Mouse (Mus musculus): ENCODE data around the gene Sec24c. TPM values are rescaled to one million over a fixed set of nuclear protein-coding genes. Genes with fewer than 3 reads are reported as not detected.

Gene Sec24c
- polyA plus RNA-seq, 1 experiment from 2014 or later = 101 TPM

DNA sequence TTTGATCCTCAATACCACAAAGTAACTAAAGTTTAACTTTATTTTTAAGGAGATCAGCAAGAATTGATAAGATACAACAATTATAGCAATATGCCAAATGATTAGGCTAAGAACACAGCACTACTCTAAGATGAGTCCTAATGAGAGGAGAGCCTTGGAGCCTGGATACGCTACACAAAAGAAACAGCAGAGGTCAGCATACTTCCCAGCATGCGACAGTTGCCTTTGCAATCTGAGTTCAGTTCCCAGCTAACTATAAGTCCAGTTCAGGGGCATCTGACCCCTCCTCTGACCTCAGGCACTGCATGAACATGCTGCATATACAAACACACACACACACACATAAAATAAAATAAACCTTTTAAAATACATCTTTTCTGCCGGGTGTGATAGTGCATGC is 28.6 kb upstream of the Sec24c start:
- 32% methylated on average over 3 of the region's 3 CpGs for WGBS
- peaks cover 9% of the 10 kb centered on the region for H3K4me1 ChIP-seq (replicated peaks)
- no peaks in the 10 kb centered on the region for H3K9me3 ChIP-seq
- H3K4me2 ChIP-seq = no peak overlapping the region
- no peak overlapping the region for H3K9ac ChIP-seq
- no peaks in the 10 kb centered on the region for H3K36me3 ChIP-seq
- ATAC-seq (ENCODE audit: low FRiP score, low read depth) = no peak
- no peaks in the 10 kb centered on the region for H3K27me3 ChIP-seq
- no peak overlapping the region for H3K4me3 ChIP-seq
- H3K27ac ChIP-seq (replicated peaks) = no peak overlapping the region

DNA sequence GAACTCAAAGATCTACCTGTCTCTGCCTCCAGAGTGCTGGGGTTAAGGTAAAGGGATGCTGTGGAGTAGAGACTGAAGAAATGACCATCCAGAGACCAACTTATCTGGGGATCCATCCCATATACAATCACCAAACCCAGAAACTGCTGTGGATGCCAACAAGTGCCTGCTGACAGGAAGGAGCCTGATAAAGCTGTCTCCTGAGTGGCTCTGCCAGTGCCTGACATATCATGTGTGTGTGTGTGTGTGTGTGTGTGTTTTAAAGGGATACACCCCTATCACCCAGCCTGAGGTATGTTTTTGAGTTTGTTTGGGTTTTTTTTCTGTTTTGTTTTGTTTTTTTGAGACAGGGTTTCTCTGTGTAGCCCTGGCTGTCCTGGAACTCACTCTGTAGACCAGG is 27.7 kb upstream of the Sec24c start:
- Histone ChIP-seq H3K27me3 (no peaks in the 10 kb centered on the region), H3K9ac (no peak overlapping the region), H3K4me3 (no peak overlapping the region), H3K4me1 (replicated peaks) (peaks cover 8% of the 10 kb centered on the region), H3K36me3 (no peaks in the 10 kb centered on the region), H3K27ac (replicated peaks) (no peak overlapping the region), H3K4me2 (no peak overlapping the region), H3K9me3 (no peaks in the 10 kb centered on the region)
- no peak for ATAC-seq (ENCODE audit: low FRiP score, low read depth)

DNA sequence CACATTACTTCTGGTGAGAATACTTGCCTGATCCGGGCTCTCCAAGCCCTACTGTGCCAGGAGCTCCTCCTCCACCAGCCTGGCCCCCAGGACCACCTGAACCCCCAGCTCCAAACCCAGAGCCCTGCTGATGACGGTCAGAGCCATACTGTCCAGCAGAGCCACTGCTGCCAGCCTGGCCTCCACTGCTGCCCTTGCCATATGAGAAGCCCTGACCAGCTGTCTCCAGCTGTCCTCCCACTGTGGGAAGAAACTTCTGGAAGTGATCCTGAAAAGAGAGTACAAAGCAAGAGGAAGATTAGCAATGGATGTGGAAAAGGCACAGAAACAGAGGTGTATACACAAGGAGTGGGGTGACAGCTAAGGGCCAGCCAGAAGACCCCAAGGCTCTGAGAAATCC is 23.1 kb upstream of the Sec24c start:
- 89% methylated on average over 2 of the region's 2 CpGs for WGBS
- H3K9ac ChIP-seq = no peak overlapping the region
- no peak overlapping the region for H3K4me3 ChIP-seq
- no peak overlapping the region for H3K27ac ChIP-seq (replicated peaks)
- H3K27me3 ChIP-seq = no peaks in the 10 kb centered on the region
- no peaks in the 10 kb centered on the region for H3K36me3 ChIP-seq
- no peaks in the 10 kb centered on the region for H3K4me1 ChIP-seq (replicated peaks)
- no peak overlapping the region for H3K4me2 ChIP-seq
- no peaks in the 10 kb centered on the region for H3K9me3 ChIP-seq
- ATAC-seq (ENCODE audit: low FRiP score, low read depth) = no peak

DNA sequence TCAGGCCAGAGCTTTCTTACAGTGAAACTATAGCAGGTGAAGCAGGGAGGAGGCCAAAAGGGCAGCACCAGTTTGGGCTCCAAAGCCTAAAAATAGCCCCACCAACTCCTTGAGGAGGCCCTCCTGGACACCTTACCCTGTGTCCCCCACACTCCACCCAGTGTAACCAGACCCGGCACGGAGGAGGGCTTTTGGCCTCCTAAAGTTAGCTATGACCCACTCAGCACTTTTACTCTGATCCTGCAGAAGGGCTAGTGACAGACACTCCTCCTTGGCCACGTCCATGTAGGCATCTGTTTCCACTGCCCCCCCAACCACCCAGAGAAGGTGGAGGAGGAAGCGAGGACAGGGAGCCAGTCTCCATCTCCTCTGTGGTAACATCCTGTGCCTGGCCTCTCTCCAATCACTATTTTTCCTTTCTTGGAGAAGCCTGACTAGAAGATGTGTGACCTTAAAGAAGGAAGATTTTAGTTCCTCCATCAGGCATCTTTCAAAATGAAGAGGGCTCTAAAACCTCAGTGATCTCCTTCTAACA is 22.3 kb upstream of the Sec24c start:
- H3K9me3 ChIP-seq = no peaks in the 10 kb centered on the region
- no peak overlapping the region for H3K27ac ChIP-seq (replicated peaks)
- H3K9ac ChIP-seq = no peak overlapping the region
- WGBS = 76% methylated on average over 4 of the region's 4 CpGs
- no peak for ATAC-seq (ENCODE audit: low FRiP score, low read depth)
- no peak overlapping the region for H3K4me2 ChIP-seq
- no peaks in the 10 kb centered on the region for H3K4me1 ChIP-seq (replicated peaks)
- H3K27me3 ChIP-seq = no peaks in the 10 kb centered on the region
- H3K4me3 ChIP-seq = no peak overlapping the region
- H3K36me3 ChIP-seq = no peaks in the 10 kb centered on the region

DNA sequence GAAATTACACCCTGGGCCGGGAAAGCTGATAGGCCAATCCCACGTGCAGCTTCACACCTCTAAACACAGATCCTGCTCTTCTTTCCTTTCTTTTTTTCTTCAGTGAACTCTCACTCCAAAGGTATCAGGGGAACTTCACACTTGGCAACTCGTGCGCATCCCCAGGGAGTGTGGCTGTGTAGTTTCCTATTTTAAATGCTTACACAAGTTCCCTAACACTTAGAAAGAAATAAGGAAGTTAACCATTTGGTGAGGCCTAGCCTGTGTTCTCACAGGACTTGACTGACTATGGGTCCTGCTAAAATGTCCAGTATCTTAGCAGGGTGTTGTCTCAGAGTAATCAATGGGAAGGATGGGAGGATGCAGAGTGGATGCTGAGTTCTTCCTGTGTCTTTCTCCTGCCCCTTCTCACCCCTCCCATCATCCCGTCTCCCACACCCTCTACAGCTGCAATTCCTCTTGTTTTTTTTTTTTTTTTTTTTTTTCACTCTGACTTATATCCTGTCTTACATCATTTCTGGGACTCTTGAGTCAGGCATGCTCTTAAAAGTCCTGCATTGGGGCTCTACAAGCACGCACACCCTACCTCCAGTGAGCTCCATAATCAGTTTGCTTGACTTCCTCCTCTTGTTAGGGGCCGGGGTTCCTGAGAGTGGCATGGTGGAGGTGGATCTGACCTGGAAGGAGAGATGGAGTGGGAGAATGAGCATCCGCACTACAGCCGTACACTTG is 19.3 kb upstream of the Sec24c start:
- Histone ChIP-seq H3K4me3 (no peak overlapping the region), H3K27me3 (no peaks in the 10 kb centered on the region), H3K4me1 (replicated peaks) (no peaks in the 10 kb centered on the region), H3K9ac (no peak overlapping the region), H3K4me2 (no peak overlapping the region), H3K27ac (replicated peaks) (no peak overlapping the region), H3K9me3 (no peaks in the 10 kb centered on the region), H3K36me3 (no peaks in the 10 kb centered on the region)
- 83% methylated on average over 9 of the region's 9 CpGs for WGBS
- ATAC-seq (ENCODE audit: low FRiP score, low read depth) = no peak

DNA sequence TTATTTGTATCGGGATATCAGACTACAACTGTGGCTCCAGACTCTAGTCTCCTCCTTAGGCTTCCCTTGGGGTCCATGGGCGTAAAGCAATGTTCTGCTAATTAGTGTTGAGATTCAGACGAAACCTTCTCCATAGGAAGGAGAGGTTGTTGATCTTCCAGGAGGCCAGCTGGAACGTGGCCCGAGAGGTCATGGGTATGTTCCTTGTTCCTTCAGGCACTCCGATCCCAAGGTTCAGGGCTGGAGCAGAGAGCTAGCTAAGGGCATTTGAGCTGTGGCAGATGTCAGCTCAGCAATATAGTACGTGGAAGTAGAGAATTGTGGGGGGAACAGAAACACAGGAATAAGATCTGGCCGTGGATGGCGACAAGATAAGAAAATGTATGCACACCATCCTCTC is 18.4 kb upstream of the Sec24c start:
- Histone ChIP-seq H3K27ac (replicated peaks) (no peak overlapping the region), H3K27me3 (no peaks in the 10 kb centered on the region), H3K4me3 (no peak overlapping the region), H3K4me2 (no peak overlapping the region), H3K9ac (no peak overlapping the region), H3K9me3 (no peaks in the 10 kb centered on the region), H3K36me3 (no peaks in the 10 kb centered on the region), H3K4me1 (replicated peaks) (0 out of 2 replicates have a peak, but pooled peaks cover 3% of the 10 kb centered on the region)
- WGBS = 81% methylated on average over 9 of the region's 9 CpGs
- ATAC-seq (ENCODE audit: low FRiP score, low read depth) = no peak

DNA sequence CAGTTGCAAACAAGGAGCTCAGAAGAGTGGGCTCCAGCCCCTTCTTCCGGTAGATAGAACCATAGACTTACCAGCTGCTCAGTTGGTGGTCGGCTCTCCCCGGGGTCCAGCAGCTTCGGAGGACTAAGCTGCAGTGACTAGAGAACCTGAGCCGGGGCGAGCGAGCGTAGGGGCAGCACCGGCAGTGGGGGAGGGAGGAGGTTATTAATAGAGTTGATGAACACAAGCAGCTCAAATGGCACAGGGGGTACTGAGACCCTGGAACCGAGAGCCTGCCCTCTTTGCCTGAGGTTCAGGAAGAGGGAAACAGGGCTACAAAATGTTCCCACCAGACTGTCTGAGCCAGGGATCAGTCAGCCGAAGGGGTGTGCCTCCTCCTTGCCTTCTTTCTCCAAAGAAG is 17.7 kb upstream of the Sec24c start, which contains the start of gene Myoz1:
Myoz1 (minus strand) TSS at position 180 of the 400 bp plus-strand sequence.
- Histone ChIP-seq H3K4me2 (no peak within 1 kb of the TSS), H3K4me1 (replicated peaks) (0 out of 2 replicates have a peak, but pooled peaks cover 4% of the 10 kb centered on the region), H3K9me3 (no peaks in the 10 kb centered on the region), H3K4me3 (no peak within 1 kb of the TSS), H3K27me3 (no peaks in the 10 kb centered on the region), H3K9ac (no peak within 1 kb of the TSS), H3K27ac (replicated peaks) (no peak within 1 kb of the TSS), H3K36me3 (no peaks in the 10 kb centered on the region)
- WGBS = 54% methylated on average over 11 of the region's 11 CpGs
- no peak for ATAC-seq (ENCODE audit: low FRiP score, low read depth)

DNA sequence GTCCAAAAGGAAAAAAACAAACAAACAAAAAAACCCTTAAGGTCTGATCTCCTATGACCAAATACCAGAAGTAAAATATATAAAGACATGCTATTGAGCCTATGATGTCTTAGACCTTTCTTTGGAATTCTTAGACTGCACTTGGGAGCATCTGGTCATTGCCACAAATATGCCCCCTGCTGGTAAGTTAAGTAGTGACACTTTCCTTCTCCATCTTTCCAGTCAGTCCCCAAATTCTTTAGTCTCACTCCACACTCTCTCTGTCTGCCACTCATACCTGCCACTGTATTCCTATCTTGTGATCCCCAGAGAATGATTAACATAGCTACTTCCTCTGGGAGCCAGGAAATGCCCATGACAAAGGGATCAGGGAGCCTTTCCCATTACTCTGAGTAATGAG is 15.8 kb upstream of the Sec24c start:
- Histone ChIP-seq H3K9ac (no peak overlapping the region), H3K27ac (replicated peaks) (no peak overlapping the region), H3K4me1 (replicated peaks) (peaks cover 18% of the 10 kb centered on the region), H3K27me3 (peaks cover 1% of the 10 kb centered on the region; the same call in 1 of the 2 replicates), H3K36me3 (no peaks in the 10 kb centered on the region), H3K4me3 (no peak overlapping the region), H3K4me2 (no peak overlapping the region), H3K9me3 (no peaks in the 10 kb centered on the region)
- no peak for ATAC-seq (ENCODE audit: low FRiP score, low read depth)

DNA sequence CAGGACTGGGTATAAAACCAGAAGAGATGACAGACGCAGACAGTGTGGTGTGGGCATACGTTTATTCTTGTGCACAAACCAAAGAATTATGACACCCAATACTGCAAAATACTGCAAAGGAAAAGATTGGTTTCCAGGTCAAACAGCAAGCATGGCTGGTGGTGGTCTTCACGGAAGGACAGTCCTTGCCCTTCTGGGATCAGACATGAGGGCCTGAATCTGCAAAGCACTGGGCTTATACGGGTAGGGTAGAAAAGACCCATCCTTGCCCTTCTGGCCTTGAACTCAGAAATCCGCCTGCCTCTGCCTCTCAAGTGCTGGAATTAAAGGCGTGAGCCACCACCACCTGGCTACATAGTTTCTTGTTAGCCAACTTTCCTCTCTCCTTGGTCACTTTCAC is 15.2 kb upstream of the Sec24c start:
- Histone ChIP-seq H3K27ac (replicated peaks) (no peak overlapping the region), H3K9me3 (no peaks in the 10 kb centered on the region), H3K9ac (no peak overlapping the region), H3K36me3 (no peaks in the 10 kb centered on the region), H3K4me2 (no peak overlapping the region), H3K27me3 (peaks cover 7% of the 10 kb centered on the region; the same call in 1 of the 2 replicates), H3K4me1 (replicated peaks) (peaks cover 18% of the 10 kb centered on the region), H3K4me3 (no peak overlapping the region)
- 90% methylated on average over 6 of the region's 6 CpGs for WGBS
- no peak for ATAC-seq (ENCODE audit: low FRiP score, low read depth)

DNA sequence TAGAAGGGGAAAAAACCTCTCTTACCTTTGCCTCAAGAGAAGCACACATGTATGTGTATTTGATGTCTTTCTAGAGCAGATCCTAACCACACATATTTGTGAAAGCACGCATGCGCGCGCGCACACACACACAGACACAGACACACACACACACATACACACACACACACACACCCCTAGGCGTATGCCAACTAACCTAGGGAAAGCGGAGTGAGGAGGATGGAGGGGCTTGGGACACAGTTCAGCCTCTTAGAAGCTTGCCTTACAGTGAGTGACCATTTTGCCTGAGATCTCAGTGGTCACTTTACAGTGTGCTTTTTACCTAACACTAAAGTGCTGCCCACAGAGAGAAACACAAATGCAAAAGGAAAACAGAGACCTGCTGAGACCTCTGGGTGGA is 14.4 kb upstream of the Sec24c start:
- H3K4me1 ChIP-seq (replicated peaks) = peaks cover 18% of the 10 kb centered on the region
- H3K4me2 ChIP-seq = no peak overlapping the region
- no peak overlapping the region for H3K4me3 ChIP-seq
- ATAC-seq (ENCODE audit: low FRiP score, low read depth) = no peak
- no peak overlapping the region for H3K27ac ChIP-seq (replicated peaks)
- WGBS = 98% methylated on average over 7 of the region's 7 CpGs
- peaks cover 7% of the 10 kb centered on the region; the same call in 1 of the 2 replicates for H3K27me3 ChIP-seq
- no peaks in the 10 kb centered on the region for H3K36me3 ChIP-seq
- H3K9me3 ChIP-seq = no peaks in the 10 kb centered on the region
- H3K9ac ChIP-seq = no peak overlapping the region

DNA sequence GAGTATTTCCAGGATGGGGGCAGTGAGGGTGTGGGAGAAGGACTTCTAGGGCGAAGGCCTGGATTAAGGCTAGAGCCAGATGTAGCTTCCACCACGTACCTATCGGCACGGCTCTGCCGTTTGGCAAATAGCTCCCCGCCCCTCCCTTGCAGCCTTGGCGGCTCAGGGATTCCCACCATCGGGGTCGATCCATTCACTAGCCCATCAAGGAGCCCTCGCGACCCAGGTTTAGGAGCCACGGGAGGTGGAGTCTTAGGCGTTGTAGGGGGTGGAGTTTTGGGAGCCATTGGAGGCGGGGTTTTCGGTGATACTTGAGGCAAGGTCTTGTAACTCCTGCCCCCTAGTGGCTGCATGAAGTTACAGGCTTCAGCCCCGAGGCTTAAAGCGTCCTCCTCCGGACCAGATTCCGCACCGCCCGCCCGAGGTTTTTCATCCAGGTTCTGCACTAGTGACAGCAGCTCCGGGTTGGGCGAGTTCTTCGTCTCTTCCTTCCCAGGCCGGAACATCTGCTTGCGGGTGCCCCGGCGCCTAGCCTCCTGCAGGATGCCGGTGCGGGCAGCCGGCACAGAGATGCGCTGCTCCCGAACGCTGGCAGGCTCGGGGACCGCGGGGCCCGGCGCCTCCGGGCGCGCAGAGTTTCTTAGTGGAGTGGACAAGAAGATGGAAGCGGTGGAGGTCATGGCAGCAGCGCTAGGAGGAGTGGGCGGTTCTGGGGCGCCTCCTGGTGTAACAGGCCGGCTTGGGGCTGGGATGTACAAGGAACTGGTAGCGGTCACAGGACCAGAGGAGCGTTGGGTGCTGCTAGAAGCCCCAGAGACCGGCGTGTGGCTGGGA is 13.1 kb upstream of the Sec24c start:
- no peaks in the 10 kb centered on the region for H3K36me3 ChIP-seq
- H3K27me3 ChIP-seq = peaks cover 7% of the 10 kb centered on the region; the same call in 1 of the 2 replicates
- peak; percentile 88 for ATAC-seq (ENCODE audit: low FRiP score, low read depth)
- peak overlapping the region; percentile 93 for H3K27ac ChIP-seq (replicated peaks)
- peak overlapping the region; percentile 83 for H3K4me2 ChIP-seq
- no peaks in the 10 kb centered on the region for H3K9me3 ChIP-seq
- peaks cover 18% of the 10 kb centered on the region for H3K4me1 ChIP-seq (replicated peaks)
- peak overlapping the region; percentile 85 for H3K9ac ChIP-seq
- WGBS = 1% methylated on average over 52 of the region's 52 CpGs
- H3K4me3 ChIP-seq = peak overlapping the region; percentile 77

DNA sequence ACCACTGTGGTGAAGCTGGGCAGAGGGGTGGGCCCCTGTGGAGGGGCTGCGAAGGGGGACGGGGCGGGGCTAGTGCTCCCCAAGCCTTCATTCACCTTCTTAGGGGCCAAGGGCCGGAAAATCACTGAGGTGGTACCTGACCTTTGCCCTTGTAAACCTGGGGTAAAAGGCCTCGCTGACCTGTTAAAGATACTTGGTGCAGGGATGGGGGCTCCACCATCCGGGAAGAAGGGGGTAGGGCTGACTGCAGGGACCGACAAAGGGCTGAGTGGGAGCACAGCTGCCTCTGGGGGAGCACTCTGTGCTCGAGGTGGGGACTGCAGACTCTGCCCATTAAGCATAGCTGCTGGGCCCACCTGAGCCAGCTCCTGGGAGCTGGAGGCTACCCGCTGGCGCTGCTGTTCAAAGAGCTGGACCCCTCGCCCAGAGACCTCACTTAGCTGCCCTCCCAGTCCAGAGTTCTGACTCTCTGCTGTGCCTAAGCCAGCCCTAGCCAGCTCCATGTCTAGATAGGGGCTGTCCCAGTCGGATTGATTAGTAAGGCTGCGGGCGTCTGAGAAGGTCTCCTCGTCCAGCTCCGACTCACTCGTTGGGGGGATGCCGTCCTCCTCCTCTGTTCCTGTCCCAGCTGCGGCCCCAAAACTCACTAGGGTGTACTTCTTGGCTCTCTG is 12.3 kb upstream of the Sec24c start:
- peaks cover 7% of the 10 kb centered on the region; the same call in 1 of the 2 replicates for H3K27me3 ChIP-seq
- H3K9me3 ChIP-seq = no peaks in the 10 kb centered on the region
- peak overlapping the region; percentile 85 for H3K9ac ChIP-seq
- peak overlapping the region; percentile 83 for H3K4me2 ChIP-seq
- 9% methylated on average over 19 of the region's 19 CpGs for WGBS
- peaks cover 18% of the 10 kb centered on the region for H3K4me1 ChIP-seq (replicated peaks)
- H3K27ac ChIP-seq (replicated peaks) = peak overlapping the region; percentile 93
- H3K4me3 ChIP-seq = peak overlapping the region; percentile 77
- no peaks in the 10 kb centered on the region for H3K36me3 ChIP-seq
- peak; percentile 69 for ATAC-seq (ENCODE audit: low FRiP score, low read depth)

Data from hindbrain, embryonic 15.5 days (tissue).